Mouse (Mus musculus) midbrain, postnatal 0 days (tissue): ENCODE measurements at regions not wholly inside any gene's neighbourhood (a gene's known extent, or its start where the extent isn't known, plus 50 kb on each side); places are given as distances from the start of the nearest gene placed in this dataset.

Experiments used
- ATAC-seq: fragments of 200-750 bp; cut with Nextera tagmentation; 2 replicates; pipeline ENCODE4 v1.8.0; 2017; ENCODE audit warnings: moderate number of reproducible peaks, mild to moderate bottlenecking, moderate TSS enrichment, moderate library complexity; ENCODE audit not compliant: low FRiP score
- DNase-seq: peaks from one replicate; pipeline ENCODE4 v3.0.0-alpha.2; 2015; ENCODE audit warnings: low spot score
- H3K27ac ChIP-seq: fragments of 300-500 bp; sonication (generic); 2 replicates; pipeline ENCODE4 v1.5.1; 2014; ENCODE audit warnings: low read depth, mild to moderate bottlenecking, low read length, mixed read lengths
- H3K27me3 ChIP-seq: fragments of 300-500 bp; sonication (generic); 2 replicates; pipeline ENCODE4 v1.6.1; 2014; ENCODE audit warnings: low read length, control low read depth, mixed read lengths; ENCODE audit not compliant: insufficient read depth
- H3K36me3 ChIP-seq: fragments of 300-500 bp; sonication (generic); 2 replicates; pipeline ENCODE4 v1.6.1; 2014; ENCODE audit warnings: low read length, control low read depth, mixed read lengths; ENCODE audit not compliant: insufficient read depth
- H3K4me1 ChIP-seq: fragments of 300-500 bp; sonication (generic); 2 replicates; pipeline ENCODE4 v1.6.1; 2014; ENCODE audit warnings: mild to moderate bottlenecking, control low read depth, antibody characterized with exemption, low read length, mixed read lengths; ENCODE audit not compliant: insufficient read depth
- H3K4me2 ChIP-seq: fragments of 300-500 bp; sonication (generic); 2 replicates; pipeline ENCODE4 v1.6.1; 2014; ENCODE audit warnings: low read depth, mild to moderate bottlenecking, low read length, mixed read lengths; ENCODE audit not compliant: poor library complexity, severe bottlenecking
- H3K4me3 ChIP-seq: fragments of 300-500 bp; sonication (generic); 2 replicates; pipeline ENCODE4 v1.5.1; 2014; ENCODE audit warnings: low read depth, mild to moderate bottlenecking, low read length, moderate library complexity
- H3K9ac ChIP-seq: fragments of 300-500 bp; sonication (generic); replicated peaks from 2 replicates; pipeline ENCODE4 v1.6.1; 2014; ENCODE audit warnings: mild to moderate bottlenecking, low read length, moderate library complexity, mixed read lengths; ENCODE audit not compliant: poor library complexity, severe bottlenecking
- H3K9me3 ChIP-seq: fragments of 300-500 bp; sonication (generic); 2 replicates; pipeline ENCODE4 v1.6.1; 2016; ENCODE audit warnings: low read length, control low read depth
- CTCF ChIP-seq: IDR thresholded peaks from 2 replicates; pipeline ENCODE4 v1.5.1; 2016; ENCODE audit warnings: antibody characterized with exemption, mild to moderate bottlenecking
- WGBS: fragments of 180-500 bp; shearing (Covaris S2); extraction: QIAGEN DNeasy Blood & Tissue Kit; methylation state at CpG from one replicate; pipeline ENCODE4 v1.1.7; 2014; 5-methylcytosine and 5-hydroxymethylcytosine counted together

DNA sequence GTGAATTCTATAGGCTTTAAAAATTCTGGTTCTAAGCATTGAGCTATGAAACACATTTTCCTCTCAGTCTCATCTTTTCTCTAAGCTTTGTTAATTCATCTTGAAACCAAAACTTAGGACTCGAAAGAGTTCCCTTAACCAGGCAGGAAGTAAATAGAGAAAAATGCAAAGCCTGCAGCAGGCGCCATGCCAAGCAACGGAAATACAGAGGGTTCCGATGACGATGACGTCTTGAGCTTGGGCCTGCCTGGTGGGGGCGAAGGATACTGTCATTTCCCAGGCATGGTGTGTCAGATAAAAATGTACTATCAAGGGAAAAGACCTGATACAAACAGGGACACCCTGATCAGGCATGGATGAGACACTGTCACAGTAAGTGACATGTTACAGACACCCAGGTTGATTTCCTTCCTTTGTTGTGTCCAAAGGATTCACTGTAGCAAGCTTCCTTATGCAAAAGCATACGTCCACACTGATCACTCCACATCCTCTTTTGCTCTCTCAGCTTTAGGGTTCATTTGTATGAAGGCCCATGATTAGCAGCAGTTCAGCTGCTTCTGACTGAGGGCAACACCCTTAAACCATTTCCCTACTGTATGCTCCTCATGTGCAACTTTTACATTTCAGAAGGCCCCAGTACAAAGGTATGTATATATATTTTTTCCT is 135.0 kb downstream of the Cemip2 start:
- no peak for TF ChIP-seq CTCF
- Histone ChIP-seq H3K36me3 (no peaks in the 10 kb centered on the region), H3K9ac (no peak overlapping the region), H3K27me3 (no peaks in the 10 kb centered on the region), H3K4me1 (no peaks in the 10 kb centered on the region), H3K27ac (no peak overlapping the region), H3K4me2 (no peak overlapping the region), H3K4me3 (no peak overlapping the region), H3K9me3 (no peaks in the 10 kb centered on the region)
- DNase-seq, result no peak
- WGBS, result 71% methylated on average over 8 of the region's 8 CpGs
- ATAC-seq, result no peak

DNA sequence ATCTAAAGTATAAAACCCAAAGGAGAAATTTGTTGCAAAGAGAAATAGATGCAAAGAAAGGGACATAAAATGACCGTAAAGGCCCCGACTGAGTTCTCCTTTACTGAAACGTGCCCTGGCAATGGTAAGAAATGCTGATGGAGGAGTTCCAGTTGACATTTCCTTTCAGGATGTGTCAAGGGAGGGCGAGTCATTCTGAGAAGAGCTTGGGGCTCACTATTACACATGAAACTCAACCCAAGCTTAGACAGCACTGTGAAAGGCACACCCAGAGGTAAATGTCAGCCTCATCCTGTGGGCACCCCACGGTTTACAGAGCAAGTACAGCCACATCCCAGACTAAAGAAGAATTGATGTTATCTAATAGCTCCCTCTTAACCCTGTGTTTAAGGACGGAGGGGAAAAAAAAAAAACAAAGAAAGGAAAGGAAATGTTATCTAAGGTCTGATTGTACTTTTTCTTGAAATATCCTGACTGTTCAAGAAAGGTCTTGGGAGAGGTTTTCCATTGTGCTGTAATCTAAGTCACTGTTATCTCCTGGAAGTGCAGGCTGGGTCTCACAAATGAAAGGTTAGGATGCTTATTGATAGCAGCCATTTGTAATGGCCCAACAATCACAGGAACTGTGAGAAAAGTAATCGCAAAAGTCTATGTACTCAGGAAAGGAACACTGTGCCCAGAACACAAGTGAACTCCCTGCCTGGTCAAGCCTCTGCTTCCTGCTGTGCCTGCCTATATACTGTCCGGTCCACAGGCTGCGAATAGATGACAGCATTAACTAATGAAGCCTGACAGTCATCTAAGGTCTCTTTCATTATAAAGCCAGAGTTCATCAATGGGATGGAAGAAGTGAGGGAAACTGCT is 135.8 kb downstream of the Cemip2 start:
- Histone ChIP-seq H3K27me3 (no peaks in the 10 kb centered on the region), H3K27ac (no peak overlapping the region), H3K4me2 (no peak overlapping the region), H3K4me3 (no peak overlapping the region), H3K4me1 (no peaks in the 10 kb centered on the region), H3K9me3 (no peaks in the 10 kb centered on the region), H3K9ac (no peak overlapping the region), H3K36me3 (no peaks in the 10 kb centered on the region)
- WGBS, result 49% methylated on average over 9 of the region's 9 CpGs
- no peak for TF ChIP-seq CTCF
- no peak for ATAC-seq
- no peak for DNase-seq

DNA sequence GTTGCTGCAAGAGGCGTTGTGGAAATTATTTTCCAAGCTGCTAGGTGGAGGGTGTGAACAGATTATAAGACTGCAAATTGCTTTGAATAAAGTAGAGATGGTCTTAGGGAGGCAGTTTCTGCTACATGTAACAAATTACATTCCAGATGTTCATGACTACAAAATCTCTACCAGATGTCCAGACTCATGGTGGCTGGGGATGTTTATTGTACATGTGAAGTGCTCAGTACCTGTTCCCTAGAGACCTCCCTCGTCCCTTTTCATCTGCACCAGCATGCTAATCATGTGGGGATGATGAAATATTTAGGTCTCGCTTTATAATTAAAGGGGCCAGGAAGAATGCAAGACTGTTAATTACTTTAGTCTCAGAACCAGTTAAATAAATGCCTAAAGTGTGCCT is 136.5 kb downstream of the Cemip2 start:
- H3K36me3 ChIP-seq, result no peaks in the 10 kb centered on the region
- ATAC-seq, result no peak
- no peak overlapping the region for H3K27ac ChIP-seq
- no peak overlapping the region for H3K4me2 ChIP-seq
- no peaks in the 10 kb centered on the region for H3K9me3 ChIP-seq
- 47% methylated on average over 3 of the region's 3 CpGs for WGBS
- TF ChIP-seq CTCF, result no peak
- DNase-seq, result no peak
- H3K9ac ChIP-seq, result no peak overlapping the region
- H3K4me1 ChIP-seq, result no peaks in the 10 kb centered on the region
- H3K4me3 ChIP-seq, result no peak overlapping the region
- H3K27me3 ChIP-seq, result no peaks in the 10 kb centered on the region

DNA sequence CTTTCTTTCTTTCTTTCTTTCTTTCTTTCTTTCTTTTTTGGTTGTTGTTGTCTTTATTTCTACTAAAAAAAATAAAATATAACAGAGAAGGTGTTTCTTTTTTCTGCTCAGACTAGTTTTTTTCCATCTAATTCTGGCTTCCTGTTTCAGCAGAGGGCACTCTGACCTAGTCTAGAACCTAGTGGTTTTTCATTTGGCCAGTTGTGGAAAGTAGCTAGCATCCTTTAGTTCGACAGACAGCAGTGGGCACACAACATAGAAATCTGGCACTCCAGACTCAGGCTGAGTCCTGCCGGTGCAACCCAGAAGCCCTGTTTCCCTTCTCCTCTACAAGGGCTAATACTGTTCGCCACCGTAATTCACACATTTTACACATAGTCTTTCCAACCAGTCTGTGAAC is 140.0 kb downstream of the Cemip2 start:
- Histone ChIP-seq H3K9me3 (no peaks in the 10 kb centered on the region), H3K4me2 (no peak overlapping the region), H3K4me1 (no peaks in the 10 kb centered on the region), H3K27me3 (no peaks in the 10 kb centered on the region), H3K4me3 (no peak overlapping the region), H3K9ac (no peak overlapping the region), H3K27ac (no peak overlapping the region), H3K36me3 (no peaks in the 10 kb centered on the region)
- 78% methylated on average over 4 of the region's 4 CpGs for WGBS
- peak; percentile 65 for TF ChIP-seq CTCF
- ATAC-seq, result no peak
- DNase-seq, result peak; percentile 31

DNA sequence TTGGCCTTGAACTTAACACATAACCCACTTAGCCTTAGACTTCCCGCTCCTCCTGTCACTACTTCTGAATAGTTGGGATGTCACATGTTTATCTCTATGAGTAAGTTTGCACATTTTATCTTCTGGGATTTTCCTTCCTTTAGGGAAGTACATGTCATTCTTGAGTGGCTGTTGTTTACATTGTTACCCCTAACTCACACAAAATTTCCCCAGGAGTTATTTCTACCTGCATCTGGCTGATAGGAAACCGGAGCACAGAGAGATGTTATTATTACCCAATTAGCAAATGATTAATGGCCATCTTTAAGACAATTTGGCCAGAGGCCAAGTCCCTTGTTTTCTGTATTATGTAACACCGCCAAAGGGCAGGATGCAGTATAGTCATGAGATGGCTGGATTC is 140.9 kb downstream of the Cemip2 start:
- DNase-seq (peak; percentile 14), ATAC-seq (no peak)
- TF ChIP-seq CTCF, result no peak
- Histone ChIP-seq H3K9ac (no peak overlapping the region), H3K9me3 (no peaks in the 10 kb centered on the region), H3K27ac (no peak overlapping the region), H3K4me2 (no peak overlapping the region), H3K4me3 (no peak overlapping the region), H3K36me3 (no peaks in the 10 kb centered on the region), H3K4me1 (no peaks in the 10 kb centered on the region), H3K27me3 (no peaks in the 10 kb centered on the region)
- WGBS, result 85% methylated on average over 3 of the region's 3 CpGs

DNA sequence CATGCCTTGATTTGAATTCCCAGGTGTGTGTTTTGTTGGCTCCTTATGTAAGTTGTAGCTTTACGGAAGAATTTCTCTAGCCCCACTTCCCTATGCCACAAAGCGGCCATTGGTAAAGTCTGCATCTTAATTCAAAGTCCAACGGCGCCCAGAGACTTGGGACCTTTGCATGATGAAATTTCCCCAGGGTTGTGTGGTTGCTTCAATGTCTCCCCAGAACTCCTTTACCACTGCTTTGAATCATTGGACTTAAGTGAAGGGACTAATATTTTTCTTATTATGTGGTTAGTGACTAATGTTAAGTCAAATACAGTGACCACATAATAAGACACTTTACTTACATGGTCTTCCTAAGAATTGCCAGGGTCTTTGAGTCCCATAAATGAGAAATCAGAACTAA is 162.0 kb downstream of the Cemip2 start:
- H3K27me3 ChIP-seq, result no peaks in the 10 kb centered on the region
- no peak overlapping the region for H3K27ac ChIP-seq
- H3K4me2 ChIP-seq, result no peak overlapping the region
- 92% methylated on average over 4 of the region's 4 CpGs for WGBS
- no peaks in the 10 kb centered on the region for H3K36me3 ChIP-seq
- no peaks in the 10 kb centered on the region for H3K4me1 ChIP-seq
- no peak overlapping the region for H3K9ac ChIP-seq
- DNase-seq (no peak), ATAC-seq (no peak)
- H3K9me3 ChIP-seq, result no peaks in the 10 kb centered on the region
- no peak for TF ChIP-seq CTCF
- no peak overlapping the region for H3K4me3 ChIP-seq
